Mouse (Mus musculus): ENCODE measurements around the gene Nedd4. TPM values are rescaled to one million over a fixed set of nuclear protein-coding genes. Genes with fewer than 3 reads are reported as not detected.

Nedd4 gene
- polyA plus RNA-seq, 1 experiment from 2014 or later: 451 TPM

DNA sequence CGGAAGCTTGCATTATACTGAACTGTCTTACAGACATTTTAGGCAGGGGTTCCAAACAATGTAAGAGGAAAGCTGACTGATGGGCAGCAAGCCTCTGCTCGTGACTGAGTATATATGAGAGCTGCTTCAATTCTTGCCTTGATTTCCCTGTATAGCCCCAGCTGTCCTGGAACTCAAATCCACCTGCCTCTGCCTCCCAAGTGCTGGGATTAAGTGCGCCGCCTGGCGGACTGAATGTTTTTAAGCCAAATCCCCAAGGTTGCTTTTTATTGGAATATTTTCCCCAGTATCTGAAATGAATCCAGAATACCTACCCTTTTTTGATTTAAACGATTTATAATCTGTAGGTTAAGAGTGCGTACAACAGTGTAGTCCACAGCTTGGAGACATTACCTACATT, 7.2 kb downstream of the Nedd4 start:
- WGBS: 73% methylated on average over 7 of the region's 7 CpGs
- no peak for ATAC-seq (replicated peaks)
- peaks cover 7% of the 10 kb centered on the region; the same call in 1 of the 2 replicates for H3K36me3 ChIP-seq (replicated peaks)
- H3K4me3 ChIP-seq: no peak overlapping the region
- no peak overlapping the region for H3K9ac ChIP-seq
- H3K27me3 ChIP-seq (replicated peaks): no peaks in the 10 kb centered on the region
- no peaks in the 10 kb centered on the region for H3K9me3 ChIP-seq
- H3K4me2 ChIP-seq: no peak overlapping the region
- no peak overlapping the region for H3K27ac ChIP-seq
- peaks cover 44% of the 10 kb centered on the region for H3K4me1 ChIP-seq

DNA sequence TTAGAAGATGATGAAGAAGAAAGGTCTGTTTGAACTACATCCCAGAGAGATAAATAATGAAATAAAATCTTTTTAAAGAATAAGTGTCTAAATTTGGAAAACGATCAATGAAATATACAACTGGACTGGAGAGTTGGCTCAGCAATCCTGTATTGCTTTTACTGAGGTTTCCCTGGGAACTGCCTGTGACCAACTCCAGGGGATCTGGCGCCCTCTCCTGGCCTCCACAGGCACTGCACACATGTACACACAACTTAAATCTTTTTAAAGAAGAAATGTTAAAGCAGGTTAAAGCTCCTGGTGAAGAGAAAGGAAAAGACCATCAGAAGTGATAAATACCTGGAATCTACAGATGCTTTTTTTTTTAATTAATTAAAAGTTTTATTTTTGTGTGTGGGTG, 10.2 kb downstream of the Nedd4 start:
- no peak overlapping the region for H3K4me3 ChIP-seq
- H3K27me3 ChIP-seq (replicated peaks): no peaks in the 10 kb centered on the region
- H3K4me1 ChIP-seq: peaks cover 16% of the 10 kb centered on the region
- ATAC-seq (replicated peaks): no peak
- H3K4me2 ChIP-seq: no peak overlapping the region
- no peak overlapping the region for H3K9ac ChIP-seq
- H3K27ac ChIP-seq: no peak overlapping the region
- H3K36me3 ChIP-seq (replicated peaks): peaks cover 22% of the 10 kb centered on the region; the same call in 1 of the 2 replicates
- WGBS: 29% methylated on average over 2 of the region's 2 CpGs
- H3K9me3 ChIP-seq: no peaks in the 10 kb centered on the region

DNA sequence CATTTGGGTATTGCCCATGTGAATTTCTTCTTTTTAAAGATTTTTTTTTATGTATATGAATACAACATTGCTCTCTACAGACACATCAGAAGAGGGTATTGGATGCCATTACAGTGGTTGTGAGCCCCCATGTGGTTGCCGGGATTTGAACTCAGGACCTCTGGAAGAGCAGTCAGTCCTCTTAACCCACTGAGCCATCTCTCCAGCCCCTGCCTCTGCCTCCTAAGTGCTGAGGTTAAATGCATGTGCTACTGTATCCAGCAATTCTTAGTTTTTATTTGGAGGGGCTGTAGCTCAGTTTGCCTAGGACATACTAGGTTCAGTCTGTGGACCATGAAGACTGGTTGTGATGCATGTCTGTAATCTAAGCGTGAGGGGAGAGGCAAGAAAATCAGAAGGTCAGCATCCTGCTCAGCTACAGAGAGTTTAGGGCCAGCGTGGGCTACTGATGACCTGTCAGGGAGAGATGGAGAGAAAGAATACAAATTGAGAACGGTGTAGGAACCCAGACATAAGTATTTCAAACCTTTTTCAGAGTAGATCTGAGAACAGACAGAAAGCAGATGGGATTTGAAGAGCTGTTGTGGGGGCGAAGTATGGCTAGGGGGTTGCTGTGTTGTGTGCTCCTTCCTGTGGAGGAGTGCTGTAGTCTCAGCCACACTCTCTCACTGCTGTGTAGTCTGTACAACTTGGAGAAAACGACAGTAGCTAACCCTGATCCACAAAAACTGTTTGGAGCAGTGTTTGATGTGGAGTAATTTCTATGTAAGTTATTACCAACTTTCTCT, 13.0 kb downstream of the Nedd4 start:
- no peak overlapping the region for H3K9ac ChIP-seq
- no peak for ATAC-seq (replicated peaks)
- H3K9me3 ChIP-seq: no peaks in the 10 kb centered on the region
- 93% methylated on average over 6 of the region's 6 CpGs for WGBS
- H3K4me1 ChIP-seq: peaks cover 5% of the 10 kb centered on the region; the same call in 1 of the 2 replicates
- no peak overlapping the region for H3K27ac ChIP-seq
- no peaks in the 10 kb centered on the region for H3K27me3 ChIP-seq (replicated peaks)
- no peak overlapping the region for H3K4me2 ChIP-seq
- H3K36me3 ChIP-seq (replicated peaks): peaks cover 33% of the 10 kb centered on the region; the same call in 1 of the 2 replicates
- no peak overlapping the region for H3K4me3 ChIP-seq

DNA sequence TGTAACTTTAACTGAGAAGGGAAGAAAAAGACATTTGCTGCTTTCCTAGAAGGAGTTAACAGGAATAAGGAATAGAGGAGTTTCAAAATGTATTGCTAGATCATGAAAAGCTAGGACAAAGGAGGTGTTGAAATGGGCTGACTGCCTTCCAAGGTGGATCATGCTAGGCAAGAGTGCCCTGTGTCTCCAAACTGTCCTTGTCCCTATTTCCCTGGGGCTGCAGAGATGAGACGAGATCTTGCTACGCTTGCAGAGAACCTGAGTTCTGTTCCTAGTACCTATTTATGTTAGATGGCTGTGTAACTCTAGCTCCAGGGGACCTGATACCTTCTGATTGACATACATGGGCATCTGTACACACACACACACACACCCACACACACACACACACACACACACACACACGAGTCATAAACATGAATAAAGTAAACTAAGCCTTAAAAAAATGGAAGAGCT, 13.6 kb downstream of the Nedd4 start:
- H3K36me3 ChIP-seq (replicated peaks): peaks cover 33% of the 10 kb centered on the region; the same call in 1 of the 2 replicates

DNA sequence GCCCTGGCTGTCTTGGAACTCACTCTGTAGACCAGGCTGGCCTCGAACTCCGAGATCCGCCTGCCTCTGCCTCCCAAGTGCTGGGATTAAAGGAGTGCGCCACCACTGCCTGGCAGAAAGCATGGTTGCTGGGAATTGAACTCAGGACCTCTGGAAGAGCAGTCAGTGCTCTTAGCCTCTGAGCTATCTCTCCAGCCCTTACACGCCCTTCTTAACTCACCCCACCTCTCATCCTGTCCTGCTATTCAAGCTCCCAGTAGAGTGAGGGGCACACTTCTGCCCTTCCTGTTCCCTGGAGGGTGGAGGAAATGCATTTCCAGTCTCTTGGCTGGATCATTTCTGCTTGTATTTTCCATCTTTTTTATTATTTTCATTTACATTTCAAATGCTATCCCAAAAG, 15.5 kb downstream of the Nedd4 start:
- H3K27ac ChIP-seq: no peak overlapping the region
- ATAC-seq (replicated peaks): no peak
- H3K36me3 ChIP-seq (replicated peaks): peaks cover 42% of the 10 kb centered on the region; the same call in 1 of the 2 replicates
- H3K4me2 ChIP-seq: no peak overlapping the region
- H3K4me3 ChIP-seq: no peak overlapping the region
- H3K27me3 ChIP-seq (replicated peaks): no peaks in the 10 kb centered on the region
- H3K9ac ChIP-seq: no peak overlapping the region
- H3K9me3 ChIP-seq: no peaks in the 10 kb centered on the region
- 94% methylated on average over 5 of the region's 5 CpGs for WGBS
- H3K4me1 ChIP-seq: peaks cover 2% of the 10 kb centered on the region; the same call in 1 of the 2 replicates

More for the DNA sequence above, 13.6 kb downstream of the Nedd4 start:
- Histone ChIP-seq H3K4me2 (no peak overlapping the region), H3K9me3 (no peaks in the 10 kb centered on the region), H3K27me3 (replicated peaks) (no peaks in the 10 kb centered on the region), H3K4me3 (no peak overlapping the region), H3K9ac (no peak overlapping the region), H3K4me1 (peaks cover 3% of the 10 kb centered on the region; the same call in 1 of the 2 replicates), H3K27ac (no peak overlapping the region)
- WGBS: 92% methylated on average over 3 of the region's 3 CpGs
- no peak for ATAC-seq (replicated peaks)

DNA sequence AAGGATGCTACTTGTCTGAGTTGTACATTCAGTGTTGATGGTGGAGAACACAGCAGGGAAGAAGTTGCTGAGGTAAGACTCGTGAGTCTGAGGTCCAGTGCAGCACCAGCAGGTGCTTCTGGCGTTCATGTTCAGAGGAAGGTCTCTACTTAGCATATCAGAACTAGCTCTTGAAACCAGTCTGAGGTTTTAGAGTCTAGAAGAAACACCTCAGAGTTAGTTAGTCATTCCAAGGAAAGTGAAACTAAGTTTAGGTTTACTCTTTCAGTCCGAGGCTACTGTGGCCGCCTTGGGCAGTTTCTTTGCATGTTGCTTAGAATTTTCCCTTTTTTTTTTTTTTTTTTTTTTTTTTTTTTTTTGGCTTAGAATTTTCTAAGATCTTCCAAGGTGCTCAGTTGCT, 16.6 kb downstream of the Nedd4 start:
- no peak overlapping the region for H3K9ac ChIP-seq

DNA sequence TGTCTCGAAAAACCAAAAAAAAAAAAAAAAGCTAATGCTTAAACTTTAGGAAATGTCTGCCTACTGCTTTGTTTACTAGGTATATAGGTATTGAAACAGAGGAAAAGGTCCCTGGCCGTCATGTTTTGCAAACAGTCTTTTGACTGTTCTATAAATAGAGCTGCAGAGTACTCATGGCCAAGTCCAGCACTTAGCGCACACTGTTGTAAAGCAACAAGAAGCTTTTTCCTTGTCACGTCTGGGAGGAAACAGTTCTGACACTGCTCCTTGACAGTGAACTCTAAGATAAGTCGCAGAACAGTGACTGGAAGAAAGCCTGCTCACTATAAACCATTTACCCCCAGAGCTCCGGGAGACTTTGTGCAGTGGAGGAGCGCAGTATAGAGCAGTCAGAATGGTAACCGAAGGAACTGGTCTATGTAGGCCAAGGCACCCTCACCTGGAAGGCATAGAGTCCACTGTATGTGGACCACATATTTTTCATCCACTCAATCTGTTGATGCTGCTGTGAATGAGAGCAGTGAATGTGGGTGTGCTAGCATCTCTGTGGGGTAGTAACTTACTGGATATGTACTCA, 19.6 kb downstream of the Nedd4 start:
- ATAC-seq (replicated peaks): no peak
- Histone ChIP-seq H3K9me3 (no peaks in the 10 kb centered on the region), H3K36me3 (replicated peaks) (peaks cover 46% of the 10 kb centered on the region), H3K27ac (no peak overlapping the region), H3K9ac (no peak overlapping the region), H3K27me3 (replicated peaks) (no peaks in the 10 kb centered on the region), H3K4me3 (no peak overlapping the region), H3K4me1 (no peaks in the 10 kb centered on the region), H3K4me2 (no peak overlapping the region)
- WGBS: 92% methylated on average over 8 of the region's 8 CpGs

More for the DNA sequence above, 16.6 kb downstream of the Nedd4 start:
- peaks cover 44% of the 10 kb centered on the region for H3K36me3 ChIP-seq (replicated peaks)
- no peak for ATAC-seq (replicated peaks)
- 81% methylated on average over 4 of the region's 4 CpGs for whole genome bisulfite sequencing
- no peaks in the 10 kb centered on the region for H3K9me3 ChIP-seq
- H3K4me3 ChIP-seq: no peak overlapping the region
- no peak overlapping the region for H3K27ac ChIP-seq
- no peaks in the 10 kb centered on the region for H3K4me1 ChIP-seq
- no peaks in the 10 kb centered on the region for H3K27me3 ChIP-seq (replicated peaks)
- H3K4me2 ChIP-seq: no peak overlapping the region

DNA sequence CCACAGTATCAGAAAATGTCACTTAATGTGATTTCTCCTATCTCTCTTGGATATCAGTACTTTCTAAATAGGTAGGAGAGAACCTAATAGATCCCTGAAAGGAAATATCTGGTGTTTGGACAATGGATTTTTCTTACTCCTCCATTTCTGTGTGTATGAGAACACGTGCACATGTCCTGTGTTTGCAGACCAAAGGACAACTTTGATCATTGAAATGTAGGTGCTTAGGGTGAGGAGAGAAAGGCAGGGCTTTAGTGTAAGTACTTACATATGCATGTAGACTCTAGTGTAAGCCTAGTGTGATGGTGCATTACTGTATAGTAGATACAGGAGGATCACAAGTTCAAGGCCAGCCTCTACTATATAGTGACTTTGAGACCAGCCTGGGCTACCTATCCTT, 21.1 kb downstream of the Nedd4 start:
- no peaks in the 10 kb centered on the region for H3K9me3 ChIP-seq
- WGBS: 94% methylated on average over 1 of the region's 1 CpGs
- no peaks in the 10 kb centered on the region for H3K4me1 ChIP-seq
- peaks cover 52% of the 10 kb centered on the region for H3K36me3 ChIP-seq (replicated peaks)
- H3K4me2 ChIP-seq: no peak overlapping the region
- H3K27me3 ChIP-seq (replicated peaks): no peaks in the 10 kb centered on the region
- ATAC-seq (replicated peaks): no peak
- no peak overlapping the region for H3K27ac ChIP-seq
- H3K9ac ChIP-seq: no peak overlapping the region
- H3K4me3 ChIP-seq: no peak overlapping the region

DNA sequence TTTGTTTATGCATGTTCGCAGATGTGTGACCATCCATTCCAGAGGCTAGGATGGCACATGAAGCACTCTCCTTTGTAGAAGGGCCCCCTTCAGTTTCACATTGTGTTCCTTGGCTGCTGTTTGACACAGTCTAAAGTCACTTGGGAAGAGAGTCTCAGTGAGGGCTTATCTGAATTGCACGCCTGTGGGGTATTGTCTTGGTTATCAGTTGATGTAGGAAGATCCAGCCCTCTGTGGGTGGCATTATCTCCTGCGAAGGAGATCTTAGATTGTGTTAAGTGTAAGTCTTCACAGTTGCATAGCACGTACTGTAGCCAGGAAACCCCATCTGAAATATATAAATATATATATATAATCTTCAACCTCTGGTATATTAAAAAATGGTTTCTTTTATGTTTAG, 23.1 kb downstream of the Nedd4 start:
- Histone ChIP-seq H3K4me1 (no peaks in the 10 kb centered on the region), H3K4me2 (no peak overlapping the region), H3K36me3 (replicated peaks) (peaks cover 54% of the 10 kb centered on the region), H3K27me3 (replicated peaks) (no peaks in the 10 kb centered on the region), H3K9ac (no peak overlapping the region), H3K9me3 (no peaks in the 10 kb centered on the region), H3K4me3 (no peak overlapping the region), H3K27ac (no peak overlapping the region)
- no peak for ATAC-seq (replicated peaks)
- WGBS: 89% methylated on average over 4 of the region's 4 CpGs

DNA sequence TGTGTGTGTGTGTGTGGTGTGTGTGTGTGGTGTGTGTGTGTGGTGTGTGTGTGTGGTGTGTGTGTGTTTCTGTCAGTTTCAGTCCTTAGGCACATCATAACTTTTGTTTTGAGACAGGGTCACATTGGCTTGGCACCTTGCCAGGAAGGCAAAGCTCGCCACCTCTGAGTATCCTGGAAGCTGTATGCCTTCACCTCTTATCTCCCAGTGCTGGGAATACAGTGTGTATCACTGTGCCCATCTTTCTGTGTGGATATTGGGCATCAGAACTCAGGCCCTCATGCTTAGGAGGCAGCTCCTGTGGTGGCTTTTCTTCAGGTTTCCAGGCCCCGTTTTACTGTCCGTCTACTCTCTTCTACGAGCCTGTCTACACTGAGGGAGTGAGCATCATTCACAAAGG, 24.4 kb downstream of the Nedd4 start:
- WGBS: 84% methylated on average over 4 of the region's 4 CpGs
- Histone ChIP-seq H3K4me2 (no peak overlapping the region), H3K27me3 (replicated peaks) (no peaks in the 10 kb centered on the region), H3K9ac (no peak overlapping the region), H3K9me3 (no peaks in the 10 kb centered on the region), H3K27ac (no peak overlapping the region), H3K36me3 (replicated peaks) (peaks cover 51% of the 10 kb centered on the region), H3K4me3 (no peak overlapping the region), H3K4me1 (no peaks in the 10 kb centered on the region)
- no peak for ATAC-seq (replicated peaks)

DNA sequence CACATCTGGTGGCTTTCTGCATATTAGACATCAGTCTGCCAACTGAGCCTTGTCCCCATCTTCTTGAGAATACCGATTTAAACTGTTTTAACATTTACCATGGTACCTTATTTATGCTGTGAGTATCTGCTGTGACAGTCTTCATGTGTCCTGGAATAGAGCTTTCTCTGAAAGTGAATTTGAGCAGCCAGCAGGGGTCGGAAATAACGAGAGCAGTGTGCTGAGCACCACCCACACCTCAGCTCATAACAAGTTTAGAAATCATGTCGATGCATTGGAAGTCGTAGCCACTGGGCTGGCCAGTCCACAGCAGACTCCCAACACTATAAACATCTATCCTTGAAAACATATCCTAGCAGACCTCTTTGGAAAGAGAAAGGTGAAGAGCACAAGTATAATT, 27.4 kb downstream of the Nedd4 start:
- Histone ChIP-seq H3K36me3 (replicated peaks) (peaks cover 36% of the 10 kb centered on the region), H3K9me3 (no peaks in the 10 kb centered on the region), H3K27ac (no peak overlapping the region), H3K27me3 (replicated peaks) (no peaks in the 10 kb centered on the region), H3K4me1 (peaks cover 9% of the 10 kb centered on the region; the same call in 1 of the 2 replicates), H3K4me3 (no peak overlapping the region), H3K4me2 (no peak overlapping the region), H3K9ac (no peak overlapping the region)
- 75% methylated on average over 5 of the region's 5 CpGs for WGBS
- no peak for ATAC-seq (replicated peaks)

DNA sequence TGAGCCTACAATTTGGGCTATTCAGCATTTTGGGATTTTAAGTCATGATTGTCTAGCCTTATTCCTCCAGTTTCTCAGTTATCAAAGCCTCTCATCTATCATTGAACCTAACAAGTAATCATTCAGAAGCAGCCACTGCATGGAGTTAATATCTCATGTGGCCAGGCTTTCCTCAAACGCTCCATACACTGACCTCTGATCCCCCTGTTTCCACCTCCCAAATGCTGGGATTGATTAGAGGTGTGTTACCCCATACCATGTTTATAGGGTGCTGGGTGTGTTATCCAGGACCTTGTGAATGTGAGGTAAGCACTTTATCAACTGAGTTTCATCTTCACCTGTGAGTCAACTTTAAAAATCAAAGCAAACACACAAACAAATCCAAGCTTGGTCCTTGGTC, 28.7 kb downstream of the Nedd4 start:
- WGBS: 83% methylated on average over 1 of the region's 1 CpGs
- Histone ChIP-seq H3K4me3 (no peak overlapping the region), H3K27me3 (replicated peaks) (no peaks in the 10 kb centered on the region), H3K27ac (no peak overlapping the region), H3K4me2 (no peak overlapping the region), H3K9ac (no peak overlapping the region), H3K36me3 (replicated peaks) (peaks cover 28% of the 10 kb centered on the region; the same call in 1 of the 2 replicates), H3K9me3 (no peaks in the 10 kb centered on the region), H3K4me1 (peaks cover 13% of the 10 kb centered on the region)
- ATAC-seq (replicated peaks): no peak
